9 mouse cellular contexts compared by ENCODE assay signal in genomic region chr8:47683994-47684393, GRCm38 (mm10).
"Had no signal": no experiment of that assay in that cellular context is flagged by ENCODE, and none has a peak within 500 bp of the region (broad histone marks: within the 10 kb centered on the region; RNA-seq: fewer than 3 reads in every experiment).

No protein-coding gene starts in this region.

- DNase-seq: kidney, adult 2 months; kidney, postnatal 25 days; liver, postnatal 0 days; lung, embryonic 14.5 days; midbrain, embryonic 14.5 days; thymus, adult 18-20 months; thymus, postnatal 36 days had no signal

- ATAC-seq: intestine, postnatal 0 days; liver, postnatal 0 days; lung, postnatal 0 days had no signal
